Mouse (Mus musculus) inflammation-experienced regulatory T-cells (primary cell): ENCODE data around the gene 4930502E18Rik. TPM values are rescaled to one million over a fixed set of nuclear protein-coding genes. Genes with fewer than 3 reads are reported as not detected.

ENCODE experiments used
- polyA plus RNA-seq, 2 experiments: library from polyadenylated mRNA; unstranded; fragments of 100-300 nt; shearing (Covaris generic); gene quantifications; one replicate each; pipeline ENCODE4 v1.2.1; 2017

4930502E18Rik gene
- polyA plus RNA-seq, result under 1 TPM in 1 of 2 experiments, not detected in 1; 0.14 TPM

GRCm38 (mm10) chrX:53724596-53724995, at the start of gene 4930502E18Rik:
TSS of gene 4930502E18Rik (plus strand) at chrX:53724826.

GRCm38 (mm10) chrX:53757736-53758135, 33.1 kb downstream of the 4930502E18Rik start, which contains the start of gene 1700013H16Rik:
TSS of gene 1700013H16Rik (minus strand) at chrX:53757831.

GRCm38 (mm10) chrX:53776276-53776675, 51.6 kb downstream of the 4930502E18Rik start, which contains the start of gene Zfp36l3:
TSS of gene Zfp36l3 (minus strand) at chrX:53776394.

Other genes starting within 250 kb of the 4930502E18Rik start
- gene Rtl8c, start 116.8 kb upstream of the 4930502E18Rik start, polyA plus RNA-seq, result 10 to 100 TPM; 23.0 to 37.9 TPM
- not detected for gene Gm14597, start 115.8 kb upstream of the 4930502E18Rik start, polyA plus RNA-seq
- 10 to 100 TPM; 28.2 to 30.8 TPM for gene Rtl8a, start 81.1 kb upstream of the 4930502E18Rik start, polyA plus RNA-seq
- 10 to 100 TPM; 22.5 to 25.8 TPM for gene Rtl8b, start 54.4 kb upstream of the 4930502E18Rik start, polyA plus RNA-seq
- gene 1700013H16Rik, start 33.0 kb downstream of the 4930502E18Rik start, polyA plus RNA-seq, result not detected
- not detected for gene Zfp36l3, start 51.6 kb downstream of the 4930502E18Rik start, polyA plus RNA-seq
- 1 to 10 TPM; 3.3 to 4.1 TPM for gene Xlr, start 72.9 kb downstream of the 4930502E18Rik start, polyA plus RNA-seq